Mouse (Mus musculus) megakaryocyte, embryonic 14.5 days (primary cell): ENCODE results near the gene Hopx.

Source experiments
- FLI1 ChIP-seq: IDR thresholded peaks from 2 replicates; pipeline ENCODE4 v1.6.1; 2012; ENCODE audit warnings: low read length, inconsistent platforms, mixed read lengths
- GATA1 ChIP-seq: IDR thresholded peaks from 3 replicates; pipeline ENCODE4 v1.6.1; 2012; ENCODE audit warnings: mixed read lengths, low read length, inconsistent platforms, borderline replicate concordance

DNA sequence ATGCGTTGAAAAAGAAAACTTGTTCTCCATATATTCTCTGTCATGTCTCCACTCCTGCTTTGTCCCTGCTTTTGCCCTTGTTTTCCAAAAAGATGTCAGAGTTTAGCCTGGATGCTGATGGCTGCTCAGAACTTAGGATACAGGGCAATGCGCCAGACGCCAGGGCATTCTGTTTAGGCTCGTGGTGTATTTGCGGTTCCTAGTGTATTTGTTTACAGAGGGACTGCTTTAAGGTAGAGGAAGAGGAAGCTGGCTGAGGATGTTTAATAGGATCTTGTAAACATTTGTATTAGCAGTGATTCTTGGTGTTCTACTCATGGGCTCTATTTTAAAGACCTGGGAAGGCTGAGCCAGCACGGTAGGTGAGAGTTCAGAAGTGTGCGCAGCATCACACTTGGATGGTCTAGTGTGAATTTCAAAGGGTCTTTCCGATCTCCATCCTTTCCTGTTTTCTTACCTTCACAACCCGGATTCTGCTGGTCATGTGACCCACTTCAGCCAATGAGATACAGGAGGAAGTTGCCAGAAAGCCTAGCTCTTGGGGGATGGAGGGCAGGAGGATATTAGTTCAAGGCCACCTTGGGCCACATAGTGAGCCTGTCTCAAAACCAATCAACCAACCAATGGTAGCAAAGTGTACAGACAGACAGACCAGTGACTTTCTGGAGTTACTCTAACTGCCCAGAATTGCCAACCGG is 29.0 kb downstream of the Hopx start:
- TF ChIP-seq GATA1: no peak
- no peak for TF ChIP-seq FLI1
